Mouse (Mus musculus) olfactory bulb, adult 2 months (tissue): ENCODE data around the gene Rims3.

Experiments
- CTCF ChIP-seq: fragments of 200-500 bp; IDR thresholded peaks from 2 replicates; pipeline ENCODE4 v1.5.1; 2012; ENCODE audit warnings: low read depth, mild to moderate bottlenecking, low read length, moderate library complexity; ENCODE audit not compliant: insufficient read depth
- POLR2A ChIP-seq: fragments of 200-500 bp; IDR thresholded peaks from 2 replicates; pipeline ENCODE4 v1.6.1; 2012; ENCODE audit warnings: mild to moderate bottlenecking, low read depth, low read length, moderate library complexity; ENCODE audit not compliant: insufficient read depth

GRCm38 (mm10) chr4:120813762-120814161 lies 40.9 kb upstream of the Rims3 start:
- TF ChIP-seq POLR2A (no peak), CTCF (no peak)
